Mouse (Mus musculus) heart, adult 11 months (tissue): ENCODE measurements around the gene Kdm3a.

Experiments used
- DNase-seq: peaks from one replicate; pipeline ENCODE4 v3.0.0; 2022

The Kdm3a gene

DNA sequence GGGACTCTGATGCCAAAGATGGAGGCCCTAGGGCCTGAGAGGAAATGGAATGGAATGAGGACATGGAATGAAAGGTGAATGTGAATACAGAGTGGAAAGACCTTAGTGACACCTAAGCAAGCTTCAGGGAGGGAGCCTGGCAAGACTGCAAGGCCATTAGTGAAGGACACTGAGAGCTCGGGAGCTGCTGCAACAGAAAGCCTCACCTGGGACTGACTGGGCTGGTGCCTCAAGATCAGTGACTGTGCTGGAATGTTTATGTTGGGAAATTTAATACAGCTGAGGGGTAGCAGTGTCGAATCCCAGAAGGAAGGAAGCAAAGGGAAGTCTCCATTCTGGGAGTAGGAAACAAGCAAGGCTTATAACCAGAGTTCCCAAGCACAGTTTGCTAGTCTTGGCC lies 63.8 kb downstream of the Kdm3a start:
- DNase-seq = no peak

DNA sequence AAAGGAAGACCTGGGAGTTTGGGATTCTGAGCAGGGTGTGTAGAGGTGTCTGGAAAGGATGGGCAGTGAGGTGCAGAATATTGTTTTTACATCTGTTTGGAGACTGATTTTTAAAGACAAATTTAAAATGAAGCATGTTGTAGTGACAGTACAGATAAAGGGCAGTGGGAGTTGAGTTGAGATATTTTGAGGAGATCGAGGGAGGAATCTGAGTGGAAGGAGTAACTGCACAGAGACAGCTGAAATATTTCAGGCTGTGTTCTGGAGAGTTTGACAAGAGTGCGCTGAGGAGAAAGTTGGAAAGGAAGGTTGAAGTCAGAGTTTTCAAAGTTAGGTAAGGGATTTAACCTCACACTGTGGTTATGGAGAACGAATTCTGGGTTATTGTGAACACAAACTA lies 64.2 kb downstream of the Kdm3a start:
- DNase-seq = no peak

DNA sequence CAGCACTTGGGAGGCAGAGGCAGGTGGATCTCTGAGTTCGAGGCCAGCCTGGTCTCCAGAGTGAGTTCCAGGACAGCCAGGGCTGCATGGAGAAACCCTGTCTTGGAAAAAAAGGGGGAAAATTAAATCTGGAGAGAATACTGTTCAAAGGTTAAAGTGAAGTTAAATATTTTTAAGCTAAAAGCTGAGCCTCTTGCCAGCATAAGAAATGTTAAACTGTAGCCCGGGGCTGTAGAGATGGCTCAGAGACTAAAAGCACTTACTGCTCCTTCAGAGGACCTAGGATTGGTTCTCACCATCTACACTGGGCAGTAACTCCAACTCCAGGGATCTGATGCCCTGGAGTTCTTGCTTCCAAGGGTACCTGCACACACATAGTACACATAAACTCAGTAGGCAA lies 76.0 kb downstream of the Kdm3a start:
- DNase-seq = no peak

DNA sequence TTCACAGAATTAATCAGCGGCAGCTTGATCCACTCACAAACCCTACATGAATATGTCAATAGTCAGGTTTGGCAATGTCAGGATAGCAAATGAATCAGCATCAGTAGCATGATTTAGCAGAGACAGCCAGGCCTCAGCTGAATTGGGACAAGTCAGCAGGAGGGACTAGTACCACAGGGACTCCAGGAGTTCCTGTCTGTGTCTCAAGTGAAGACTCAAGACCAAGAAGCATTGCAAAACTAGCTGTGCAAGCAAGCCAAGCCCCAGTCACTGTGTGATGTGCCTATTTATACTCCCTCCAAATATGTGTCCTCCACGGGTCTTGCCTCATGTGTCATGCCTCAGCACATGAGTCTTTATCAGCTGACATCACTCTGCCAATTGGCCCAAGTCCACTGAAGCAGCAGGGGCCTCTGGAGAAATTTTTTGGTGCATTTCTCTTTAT lies 77.3 kb downstream of the Kdm3a start:
- peak; percentile 97 for DNase-seq

DNA sequence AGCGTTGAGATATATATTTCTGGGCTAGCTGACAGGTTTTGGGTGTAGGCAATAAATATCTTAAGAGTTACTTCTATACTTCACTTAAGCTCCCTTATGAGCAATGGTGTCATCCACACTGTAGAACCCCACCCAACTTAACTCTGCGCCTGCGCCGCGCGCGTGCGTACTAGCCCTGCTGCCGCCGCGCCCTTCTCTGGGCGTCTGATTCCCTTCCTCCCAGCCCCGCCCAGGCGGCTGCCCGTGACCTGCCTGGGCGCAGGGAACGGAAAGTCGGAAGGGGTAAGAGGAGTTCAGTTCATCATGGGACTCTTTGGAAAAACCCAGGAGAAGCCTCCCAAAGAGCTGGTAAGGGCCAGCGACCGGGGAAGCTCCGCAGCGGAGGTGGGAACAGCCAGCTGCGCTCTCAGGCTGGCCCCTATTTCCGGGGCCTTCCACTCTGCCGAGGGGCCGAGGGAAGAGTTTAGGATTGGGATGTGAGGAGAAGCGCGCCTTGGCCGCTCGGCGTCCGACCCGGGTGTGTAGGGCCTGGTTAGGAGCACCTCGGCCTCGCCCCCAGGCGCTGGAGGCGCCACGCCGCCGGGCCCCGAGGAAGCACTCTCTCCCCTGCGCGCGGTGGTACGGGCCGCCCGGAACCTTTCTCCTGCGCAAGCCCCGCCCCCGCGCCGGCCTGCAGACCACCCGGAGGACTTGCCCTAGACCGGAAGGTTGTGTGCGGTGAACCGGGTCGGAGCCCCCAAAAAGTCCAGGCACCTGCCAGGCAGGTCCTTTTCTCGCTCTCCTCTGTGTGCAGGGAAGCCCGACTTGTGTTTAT lies 88.9 kb downstream of the Kdm3a start, which contains the start of gene Chmp3:
TSS of gene Chmp3 (plus strand) at position 112 of the 814 bp plus-strand sequence.
- peak; percentile 100 for DNase-seq
